Mouse (Mus musculus) G1E (cell line): ENCODE results near the gene Kctd12.

Experiments
- CTCF ChIP-seq: IDR thresholded peaks from 2 replicates; pipeline ENCODE4 v1.5.1; 2012; ENCODE audit warnings: low read depth, low read length, inconsistent platforms, mixed read lengths
- GATA1 ChIP-seq: IDR thresholded peaks from 2 replicates; pipeline ENCODE4 v1.6.1; 2012; ENCODE audit warnings: borderline replicate concordance, low read length, inconsistent platforms, mixed read lengths
- GATA2 ChIP-seq: IDR thresholded peaks from 2 replicates; pipeline ENCODE4 v1.6.1; 2012; ENCODE audit warnings: low read depth, low read length, inconsistent platforms, borderline replicate concordance

GRCm38 (mm10) chr14:103011782-103012181, 29.3 kb upstream of the Kctd12 start:
- TF ChIP-seq CTCF (peak; percentile 42; the same call in 1 of the 2 replicates), GATA1 (no peak), GATA2 (no peak)
